Mouse (Mus musculus) cerebellum, adult 2 months (tissue): Measurements from ENCODE around the gene Mpp3.

Experiments used
- CTCF ChIP-seq: fragments of 200-500 bp; IDR thresholded peaks from 2 replicates; pipeline ENCODE4 v1.5.1; 2011; ENCODE audit warnings: low read depth, mild to moderate bottlenecking, control low read depth, low read length, moderate library complexity, borderline replicate concordance; ENCODE audit not compliant: insufficient read depth
- POLR2A ChIP-seq: fragments of 200-500 bp; IDR thresholded peaks from 2 replicates; pipeline ENCODE4 v1.6.1; 2011; ENCODE audit warnings: low read length, control low read depth, borderline replicate concordance; ENCODE audit not compliant: insufficient read depth

DNA sequence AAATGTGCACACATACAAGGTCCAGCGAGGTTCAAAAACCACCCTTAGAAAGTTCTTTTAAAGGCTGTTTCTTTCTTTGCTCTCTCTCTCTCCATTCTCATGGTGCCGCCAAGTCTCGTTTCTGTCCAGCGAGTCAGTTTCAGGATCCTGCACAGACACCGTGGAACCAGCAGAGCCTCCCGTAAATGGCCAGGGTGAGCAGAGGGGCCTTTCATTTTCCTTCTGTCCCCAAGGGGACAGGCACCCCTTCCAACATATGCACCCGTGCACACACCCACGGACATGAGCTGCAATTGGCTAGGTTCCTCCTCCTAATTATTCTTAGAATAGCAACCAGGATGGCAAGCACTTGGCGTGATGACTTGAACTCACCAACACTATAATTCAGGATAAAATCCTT lies 54.8 kb downstream of the Mpp3 start:
- TF ChIP-seq CTCF (no peak), POLR2A (no peak)
